Mouse (Mus musculus): ENCODE measurements around the gene Gm20683. TPM values are rescaled to one million over a fixed set of nuclear protein-coding genes. Genes with fewer than 3 reads are reported as not detected.

Gene Gm20683
- polyA plus RNA-seq, 1 experiment from 2014 or later: 0.86 TPM

DNA sequence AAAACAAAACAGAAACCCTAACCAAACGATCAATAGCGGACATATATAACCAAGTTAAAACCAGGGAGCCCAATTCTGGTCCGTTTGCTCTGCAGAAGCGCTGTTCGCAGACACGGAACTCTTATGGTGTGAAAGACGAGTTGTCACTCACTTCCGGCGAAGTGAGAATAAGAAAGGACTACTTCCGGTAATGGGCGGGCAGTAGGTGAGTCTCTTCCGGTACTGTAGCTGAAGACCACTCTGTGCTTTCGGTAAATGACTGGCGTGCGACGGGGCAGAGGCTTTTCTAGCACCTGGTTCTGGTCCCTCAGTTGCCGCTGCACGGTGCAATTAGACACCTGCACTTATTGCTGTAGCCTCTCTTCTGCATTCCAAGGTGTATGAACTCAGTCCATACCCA, 18.1 kb downstream of the Gm20683 start, which contains the start of gene Wdr24:
Gene Wdr24 (plus strand): TSS at position 176 of the 400 bp plus-strand sequence.
- Histone ChIP-seq H3K36me3 (ENCODE audit: insufficient read depth, low read length) (0 out of 2 replicates have a peak, but pooled peaks cover 6% of the 10 kb centered on the region), H3K9me3 (ENCODE audit: low read length) (no peaks in the 10 kb centered on the region), H3K9ac (replicated peaks; ENCODE audit: low read depth) (peak within 1 kb of the TSS; percentile 56), H3K4me2 (replicated peaks; ENCODE audit: low read depth, low read length) (peak within 1 kb of the TSS; percentile 81), H3K4me1 (ENCODE audit: insufficient read depth, low read depth, low read length) (peaks cover 15% of the 10 kb centered on the region; the same call in 1 of the 2 replicates), H3K27me3 (replicated peaks; ENCODE audit: insufficient read depth, low read length) (peaks cover 7% of the 10 kb centered on the region; the same call in 1 of the 2 replicates), H3K4me3 (ENCODE audit: low read depth, low read length) (peak within 1 kb of the TSS; percentile 49), H3K27ac (ENCODE audit: low read length) (0 out of 2 replicates have a peak within 1 kb of the TSS, but pooled peaks have one; percentile 20)
- WGBS: under 1% methylated on average over 18 of the region's 18 CpGs
- peak; percentile 92 for DNase-seq (ENCODE audit: low spot score)
- ATAC-seq: peak; percentile 82
- no peak for TF ChIP-seq CTCF (IDR thresholded peaks at IDR 0.05)
- TF ChIP-seq EP300 (IDR thresholded peaks at IDR 0.05): no peak

DNA sequence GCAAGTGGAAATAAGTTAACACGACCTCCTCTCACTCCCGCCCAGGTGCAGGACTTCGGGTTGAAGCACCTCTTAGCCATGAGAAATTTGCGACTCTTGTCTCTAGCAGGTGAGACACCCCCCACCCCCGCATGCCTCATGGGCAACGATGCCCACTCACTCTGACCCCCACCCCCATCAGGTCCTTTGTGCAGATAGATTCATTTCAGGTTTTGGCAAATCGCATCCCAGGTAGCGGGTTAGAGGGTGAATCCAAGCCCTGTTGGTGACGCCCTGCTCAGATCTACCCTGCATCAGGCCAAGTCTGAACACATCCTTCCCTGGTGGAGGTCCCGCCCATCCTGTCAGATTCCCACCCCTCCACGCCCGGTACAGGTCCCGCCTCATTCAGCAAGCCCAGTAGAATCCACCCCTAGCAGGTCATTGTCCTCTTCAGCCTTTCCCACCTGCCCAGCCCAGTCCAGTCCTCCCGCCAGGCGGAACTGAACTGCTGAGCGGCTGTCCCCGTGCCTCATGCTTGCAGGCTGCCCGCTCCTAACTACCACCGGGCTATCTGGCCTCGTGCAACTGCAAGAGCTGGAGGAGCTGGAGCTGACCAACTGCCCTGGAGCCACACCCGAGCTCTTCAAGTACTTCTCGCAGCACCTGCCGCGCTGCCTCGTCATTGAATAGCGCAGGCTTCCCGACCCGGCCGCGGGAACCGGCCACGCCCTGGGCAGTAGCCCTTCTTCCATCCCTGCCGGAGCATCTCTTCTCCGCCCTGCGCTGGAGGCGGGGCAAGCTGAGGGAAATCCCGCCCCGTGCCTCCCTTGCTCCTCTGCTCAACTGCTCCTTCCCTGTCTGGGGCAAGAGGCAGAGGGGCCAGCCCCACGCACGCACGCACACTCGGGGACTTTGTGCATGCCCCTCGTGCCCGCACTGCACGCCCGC, 22.4 kb downstream of the Gm20683 start:
- DNase-seq (ENCODE audit: low spot score) (peak; percentile 37), ATAC-seq (peak; percentile 33; the same call in 1 of the 2 replicates)
- Histone ChIP-seq H3K36me3 (ENCODE audit: insufficient read depth, low read length) (no peaks in the 10 kb centered on the region), H3K27me3 (replicated peaks; ENCODE audit: insufficient read depth, low read length) (peaks cover 12% of the 10 kb centered on the region; the same call in 1 of the 2 replicates), H3K4me2 (replicated peaks; ENCODE audit: low read depth, low read length) (no peak overlapping the region), H3K4me3 (ENCODE audit: low read depth, low read length) (no peak overlapping the region), H3K4me1 (ENCODE audit: insufficient read depth, low read depth, low read length) (peaks cover 5% of the 10 kb centered on the region; the same call in 1 of the 2 replicates), H3K9ac (replicated peaks; ENCODE audit: low read depth) (no peak overlapping the region), H3K9me3 (ENCODE audit: low read length) (no peaks in the 10 kb centered on the region), H3K27ac (ENCODE audit: low read length) (no peak overlapping the region)
- WGBS: 6% methylated on average over 46 of the region's 46 CpGs
- TF ChIP-seq CTCF (IDR thresholded peaks at IDR 0.05) (no peak), EP300 (IDR thresholded peaks at IDR 0.05) (no peak)

DNA sequence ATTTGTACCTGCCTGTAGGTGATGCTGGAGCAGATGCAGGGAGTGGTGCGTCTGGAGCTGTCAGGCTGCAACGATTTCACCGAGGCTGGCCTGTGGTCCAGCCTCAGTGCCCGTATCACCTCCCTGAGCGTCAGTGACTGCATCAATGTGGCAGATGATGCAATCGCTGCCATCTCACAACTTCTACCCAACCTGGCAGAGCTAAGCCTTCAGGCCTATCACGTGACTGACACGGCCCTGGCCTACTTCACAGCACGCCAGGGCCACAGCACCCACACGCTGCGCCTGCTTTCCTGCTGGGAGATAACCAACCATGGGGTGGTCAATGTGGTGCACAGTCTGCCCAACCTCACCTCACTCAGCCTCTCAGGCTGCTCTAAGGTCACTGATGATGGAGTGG, 23.9 kb downstream of the Gm20683 start:
- Histone ChIP-seq H3K4me3 (ENCODE audit: low read depth, low read length) (no peak overlapping the region), H3K27me3 (replicated peaks; ENCODE audit: insufficient read depth, low read length) (peaks cover 12% of the 10 kb centered on the region; the same call in 1 of the 2 replicates), H3K4me2 (replicated peaks; ENCODE audit: low read depth, low read length) (no peak overlapping the region), H3K36me3 (ENCODE audit: insufficient read depth, low read length) (no peaks in the 10 kb centered on the region), H3K27ac (ENCODE audit: low read length) (no peak overlapping the region), H3K9ac (replicated peaks; ENCODE audit: low read depth) (no peak overlapping the region), H3K9me3 (ENCODE audit: low read length) (no peaks in the 10 kb centered on the region), H3K4me1 (ENCODE audit: insufficient read depth, low read depth, low read length) (0 out of 2 replicates have a peak, but pooled peaks cover 2% of the 10 kb centered on the region)
- no peak for ATAC-seq
- 77% methylated on average over 11 of the region's 11 CpGs for WGBS
- no peak for DNase-seq (ENCODE audit: low spot score)
- TF ChIP-seq CTCF (IDR thresholded peaks at IDR 0.05) (no peak), EP300 (IDR thresholded peaks at IDR 0.05) (no peak)

DNA sequence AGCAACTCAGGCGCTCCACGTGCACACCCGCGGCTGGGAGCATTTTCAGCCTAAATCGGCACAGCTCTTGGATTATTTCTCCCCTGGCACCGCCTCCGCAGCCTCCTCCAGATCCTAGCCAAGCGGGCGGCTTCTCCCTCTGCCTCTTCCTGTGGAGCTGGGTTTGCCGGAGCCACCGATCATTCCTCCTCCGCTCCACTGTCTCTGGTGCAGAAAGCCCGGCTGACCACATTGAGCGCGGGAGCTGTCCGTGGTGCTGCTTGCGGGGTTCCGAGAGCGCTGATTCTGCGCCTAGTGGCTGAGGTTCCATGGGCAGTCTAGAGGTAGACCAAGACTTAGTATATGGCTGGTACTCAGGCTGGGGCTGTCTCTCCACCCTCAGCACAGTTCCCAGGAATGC, 28.1 kb downstream of the Gm20683 start:
- Histone ChIP-seq H3K4me1 (ENCODE audit: insufficient read depth, low read depth, low read length) (0 out of 2 replicates have a peak, but pooled peaks cover 6% of the 10 kb centered on the region), H3K4me3 (ENCODE audit: low read depth, low read length) (no peak overlapping the region), H3K27me3 (replicated peaks; ENCODE audit: insufficient read depth, low read length) (peaks cover 30% of the 10 kb centered on the region), H3K27ac (ENCODE audit: low read length) (no peak overlapping the region), H3K9me3 (ENCODE audit: low read length) (no peaks in the 10 kb centered on the region), H3K36me3 (ENCODE audit: insufficient read depth, low read length) (no peaks in the 10 kb centered on the region), H3K4me2 (replicated peaks; ENCODE audit: low read depth, low read length) (no peak overlapping the region), H3K9ac (replicated peaks; ENCODE audit: low read depth) (no peak overlapping the region)
- WGBS: 5% methylated on average over 20 of the region's 20 CpGs
- DNase-seq (ENCODE audit: low spot score): peak; percentile 90
- ATAC-seq: peak; percentile 77
- TF ChIP-seq CTCF (IDR thresholded peaks at IDR 0.05) (peak; percentile 80), EP300 (IDR thresholded peaks at IDR 0.05) (no peak)

DNA sequence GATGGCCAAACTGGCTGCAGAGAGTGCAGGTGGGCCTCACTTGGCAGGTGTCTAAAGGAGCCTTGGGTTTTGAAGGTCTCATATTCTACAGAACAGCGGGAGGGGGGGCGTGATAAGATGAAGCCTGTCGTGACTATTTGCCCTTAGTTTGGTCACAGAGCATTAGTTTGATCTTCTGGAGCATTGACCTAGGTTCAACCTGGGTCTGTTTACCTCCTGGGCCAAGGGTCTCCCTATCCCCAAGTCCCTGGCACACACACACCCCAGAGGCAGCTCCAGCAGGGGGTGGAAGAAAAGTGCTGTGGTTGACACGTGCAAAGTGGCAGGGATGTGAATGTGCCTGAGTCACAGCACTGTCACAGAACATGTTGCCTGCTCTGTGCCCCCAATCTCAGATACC, 30.7 kb downstream of the Gm20683 start:
- no peak overlapping the region for H3K27ac ChIP-seq (ENCODE audit: low read length)
- peaks cover 24% of the 10 kb centered on the region for H3K27me3 ChIP-seq (replicated peaks; ENCODE audit: insufficient read depth, low read length)
- no peak for ATAC-seq
- H3K9ac ChIP-seq (replicated peaks; ENCODE audit: low read depth): no peak overlapping the region
- H3K4me2 ChIP-seq (replicated peaks; ENCODE audit: low read depth, low read length): no peak overlapping the region
- WGBS: 57% methylated on average over 4 of the region's 4 CpGs
- no peak for DNase-seq (ENCODE audit: low spot score)
- H3K36me3 ChIP-seq (ENCODE audit: insufficient read depth, low read length): no peaks in the 10 kb centered on the region
- H3K4me1 ChIP-seq (ENCODE audit: insufficient read depth, low read depth, low read length): 0 out of 2 replicates have a peak, but pooled peaks cover 6% of the 10 kb centered on the region
- TF ChIP-seq CTCF (IDR thresholded peaks at IDR 0.05) (no peak), EP300 (IDR thresholded peaks at IDR 0.05) (no peak)
- no peak overlapping the region for H3K4me3 ChIP-seq (ENCODE audit: low read depth, low read length)
- H3K9me3 ChIP-seq (ENCODE audit: low read length): no peaks in the 10 kb centered on the region

DNA sequence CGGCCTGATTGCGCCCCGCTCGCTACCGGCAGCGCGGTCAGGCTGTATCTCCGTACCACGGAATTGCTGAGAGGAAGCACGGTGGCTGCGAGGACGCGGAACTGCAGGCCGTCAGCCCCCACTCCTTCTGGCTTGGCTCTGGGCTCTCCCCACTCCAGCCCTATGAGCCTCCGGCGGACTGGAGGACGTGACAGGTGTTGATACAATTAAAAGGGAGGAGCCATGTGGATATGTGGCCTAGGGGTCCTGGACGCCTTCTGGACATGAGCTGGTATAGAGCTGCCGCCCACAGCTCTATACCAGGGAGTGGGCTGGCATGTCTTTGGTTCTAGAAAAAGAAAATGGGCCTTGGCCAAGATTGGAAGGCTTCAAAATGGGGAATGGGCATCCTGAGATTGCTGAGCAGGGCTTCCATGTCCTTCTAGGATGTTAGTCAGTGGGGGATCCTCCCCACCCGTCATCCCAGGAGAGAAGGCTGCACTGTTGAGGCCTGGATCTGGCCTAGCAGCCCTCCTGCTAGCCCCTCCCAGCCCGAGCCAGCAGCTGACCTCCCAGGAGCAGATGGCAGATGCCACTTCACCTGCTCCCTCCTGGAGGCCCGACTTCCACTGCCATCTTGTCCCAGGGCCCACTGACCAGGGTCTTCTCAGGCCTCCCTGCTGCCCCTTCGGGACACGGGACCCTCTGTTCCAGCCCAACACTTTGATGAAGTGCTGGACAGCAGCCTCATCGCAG, 31.8 kb downstream of the Gm20683 start:
- peak overlapping the region; percentile 79 for H3K4me2 ChIP-seq (replicated peaks; ENCODE audit: low read depth, low read length)
- peak overlapping the region; percentile 51 for H3K4me3 ChIP-seq (ENCODE audit: low read depth, low read length)
- TF ChIP-seq EP300 (IDR thresholded peaks at IDR 0.05): no peak
- TF ChIP-seq CTCF (IDR thresholded peaks at IDR 0.05): no peak
- no peak overlapping the region for H3K27ac ChIP-seq (ENCODE audit: low read length)
- DNase-seq (ENCODE audit: low spot score): no peak
- no peaks in the 10 kb centered on the region for H3K36me3 ChIP-seq (ENCODE audit: insufficient read depth, low read length)
- WGBS: 11% methylated on average over 25 of the region's 25 CpGs
- no peak overlapping the region for H3K9ac ChIP-seq (replicated peaks; ENCODE audit: low read depth)
- no peak for ATAC-seq
- no peaks in the 10 kb centered on the region for H3K9me3 ChIP-seq (ENCODE audit: low read length)
- peaks cover 24% of the 10 kb centered on the region for H3K27me3 ChIP-seq (replicated peaks; ENCODE audit: insufficient read depth, low read length)
- 0 out of 2 replicates have a peak, but pooled peaks cover 6% of the 10 kb centered on the region for H3K4me1 ChIP-seq (ENCODE audit: insufficient read depth, low read depth, low read length)

Data from lung, postnatal 0 days (tissue).